Mouse (Mus musculus) Muller cell, postnatal 12 days (primary cell): ENCODE measurements around the gene Cd274.
"Not testable (repeated sequence)": the region's sequence is repeated elsewhere in the genome, so short reads cannot be mapped to it uniquely, and the experiment has no call there.

ENCODE experiments used
- DNase-seq: peaks from one replicate; pipeline ENCODE4 v3.0.0-alpha.2; 2015; ENCODE audit errors: inconsistent ontology term

Gene Cd274

GRCm38 (mm10) chr19:29393333-29393732 is 26.1 kb downstream of the Cd274 start:
- no peak for DNase-seq

GRCm38 (mm10) chr19:29394721-29395120 is 27.5 kb downstream of the Cd274 start:
- DNase-seq, result no peak

DNA sequence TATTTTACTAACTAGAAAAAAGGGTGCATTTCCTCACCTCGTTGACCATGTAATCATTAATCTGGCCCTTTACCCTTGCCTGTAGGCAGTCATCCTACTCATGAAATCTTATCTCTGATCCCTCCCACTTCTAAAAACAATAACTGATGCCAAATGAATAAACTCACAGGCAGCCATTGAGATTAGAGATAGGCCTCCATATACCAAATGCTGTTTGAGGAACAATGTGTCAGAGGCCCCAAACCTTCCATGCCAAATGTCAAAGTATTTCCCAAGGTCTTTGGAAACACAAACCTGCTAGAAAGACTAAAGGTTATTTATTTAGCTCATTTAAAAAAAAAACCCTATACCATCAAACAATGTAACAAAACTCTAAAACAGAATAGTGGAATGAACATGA is 29.1 kb downstream of the Cd274 start:
- no peak for DNase-seq

GRCm38 (mm10) chr19:29399786-29400185 is 32.5 kb downstream of the Cd274 start:
- no peak for DNase-seq

DNA sequence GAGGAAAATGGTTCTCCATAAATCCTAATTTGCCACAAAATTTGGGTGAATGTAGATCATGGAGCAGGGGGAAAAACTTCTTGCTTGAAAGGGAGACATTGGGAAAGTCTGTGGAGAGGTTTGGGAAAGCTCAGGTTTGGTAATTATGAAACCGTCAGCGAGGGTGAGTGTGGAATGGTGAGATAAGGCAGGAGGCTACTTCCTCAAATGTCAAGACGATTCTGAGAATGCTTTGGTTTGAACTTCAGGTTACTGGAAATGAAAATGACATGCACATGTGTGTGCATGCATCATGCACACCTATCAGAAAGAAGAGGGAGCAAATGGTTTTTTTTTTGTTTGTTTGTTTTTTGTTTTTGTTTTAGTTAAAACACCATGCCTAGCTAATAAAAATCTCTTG is 33.2 kb downstream of the Cd274 start:
- no peak for DNase-seq

DNA sequence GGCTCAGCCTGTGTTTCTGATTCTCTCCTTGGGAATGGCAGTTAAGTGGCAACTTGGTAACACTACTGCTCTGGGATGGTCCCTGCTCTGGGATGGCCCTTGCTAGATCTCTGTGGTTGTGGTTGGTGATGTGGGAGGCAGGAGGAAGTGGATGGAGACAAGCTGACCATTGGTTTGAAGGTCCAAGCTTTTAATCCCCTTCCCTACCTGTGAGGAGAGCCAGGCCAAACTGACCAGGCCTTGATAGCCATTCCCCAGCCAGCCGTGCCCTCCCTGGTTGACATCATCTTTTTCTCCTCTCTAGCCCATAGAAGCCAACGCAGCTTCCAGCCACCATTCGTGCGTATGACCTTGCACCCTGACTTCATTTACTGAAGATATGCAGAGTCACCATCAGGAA is 35.4 kb downstream of the Cd274 start:
- no peak for DNase-seq

DNA sequence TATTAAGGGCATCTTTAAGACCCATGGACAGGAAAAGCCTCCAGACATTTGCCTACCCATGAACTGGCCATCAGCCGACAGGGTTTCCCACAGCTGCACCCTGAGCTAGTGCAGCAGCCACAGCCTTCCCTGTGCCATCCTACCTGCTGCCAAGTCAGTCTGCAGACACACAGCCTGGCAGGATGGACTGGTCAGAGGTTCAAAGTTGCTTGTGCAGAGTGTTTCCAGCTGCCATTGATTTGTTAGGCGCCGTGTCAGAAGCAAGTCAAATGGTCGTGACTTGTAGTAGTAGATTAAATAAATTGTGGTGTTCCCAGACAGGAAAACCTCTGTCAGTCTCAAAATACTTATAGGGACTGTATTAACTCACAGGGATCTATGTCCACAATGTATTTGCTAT is 36.0 kb downstream of the Cd274 start:
- DNase-seq, result no peak

- no peak for DNase-seq
These were observed 38.1 kb downstream of the Cd274 start for GRCm38 (mm10) chr19:29405388-29405787.

DNA sequence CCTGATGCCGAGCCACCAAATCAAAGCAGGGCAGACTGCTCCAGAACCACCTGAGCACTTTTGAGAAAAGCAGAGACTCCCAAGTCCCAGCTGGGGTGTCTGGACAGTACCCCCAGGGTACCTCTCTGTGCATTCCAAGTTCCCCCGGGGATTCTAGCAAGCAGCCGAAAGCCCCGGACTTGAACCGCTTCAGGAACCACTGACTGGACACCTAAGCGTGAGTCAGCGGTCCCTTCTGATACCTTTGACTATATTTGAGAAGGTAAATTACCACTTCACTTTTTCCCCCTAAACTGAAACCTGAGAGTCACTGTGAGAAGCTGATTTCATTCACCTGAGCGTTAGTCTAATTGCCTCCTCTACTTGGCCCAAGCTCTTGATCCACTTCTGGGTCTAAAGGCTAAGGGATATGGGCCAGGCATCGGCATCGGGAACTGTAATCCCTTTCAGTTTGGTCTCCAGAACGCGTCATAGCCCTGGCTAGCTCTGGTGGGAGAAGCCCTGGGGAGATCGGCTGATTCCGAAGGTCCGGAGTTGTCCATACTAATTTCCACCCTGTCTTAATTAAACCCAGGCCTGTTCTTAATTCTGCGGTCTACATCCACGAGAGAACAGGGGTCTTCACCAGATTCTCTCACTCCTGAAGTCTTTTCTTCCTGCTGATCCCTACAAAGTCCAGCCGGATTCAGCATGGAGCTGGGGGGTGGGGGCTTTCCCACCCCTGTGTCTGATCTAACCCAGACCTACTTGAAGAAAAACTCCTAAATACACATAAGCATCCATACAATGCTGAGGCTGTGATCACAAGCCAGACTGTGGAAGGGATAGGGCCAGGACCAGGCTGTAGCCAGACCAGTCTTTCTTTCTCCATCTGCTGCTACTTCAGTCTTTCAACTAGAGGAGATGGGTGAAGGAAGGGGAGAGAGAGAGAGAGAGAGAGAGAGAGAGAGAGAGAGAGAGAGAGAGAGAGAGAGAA is 39.1 kb downstream of the Cd274 start:
- no peak for DNase-seq

DNA sequence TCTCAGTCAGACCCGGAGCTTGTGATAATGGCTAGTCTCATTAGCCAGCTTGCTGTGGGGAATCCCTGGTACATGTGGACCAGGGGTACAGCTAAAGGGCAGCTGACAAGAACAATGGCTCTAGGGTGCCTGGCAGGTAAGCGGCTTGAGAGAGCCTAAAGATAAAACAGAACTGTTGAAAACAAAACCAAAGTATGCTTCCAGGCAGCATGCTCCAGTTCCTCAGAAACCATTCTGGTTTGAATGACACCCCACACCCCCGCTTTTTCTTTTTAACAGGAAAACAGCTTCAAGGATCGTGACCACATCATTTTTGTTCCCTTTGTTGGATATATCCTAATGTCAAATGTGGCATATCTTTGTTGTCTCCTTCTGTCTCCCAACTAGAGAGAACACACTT is 43.4 kb downstream of the Cd274 start, which contains the start of gene Pdcd1lg2:
Gene Pdcd1lg2, plus strand, starts transcription at position 301 of the 400 bp plus-strand sequence.
- DNase-seq, result no peak

GRCm38 (mm10) chr19:29412476-29413420 is 45.5 kb downstream of the Cd274 start:
- DNase-seq, result peak; percentile 12

DNA sequence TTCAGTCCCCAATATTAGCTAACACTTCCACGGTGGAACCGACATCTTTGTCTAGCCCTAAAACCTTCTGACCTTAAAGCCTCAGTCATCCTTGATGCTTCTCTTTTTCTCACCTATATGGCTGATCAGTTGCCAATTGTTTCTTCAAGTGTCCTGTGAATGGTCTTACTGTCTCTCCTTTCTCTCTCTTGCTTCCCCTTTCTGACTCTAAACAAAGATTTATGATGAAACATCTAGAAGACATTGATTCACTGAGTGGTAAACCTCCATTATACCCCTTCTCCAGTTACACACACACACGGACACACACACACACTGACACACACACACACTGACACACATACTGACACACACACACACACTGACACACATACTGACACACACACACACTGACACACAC is 47.3 kb downstream of the Cd274 start:
- DNase-seq, result no peak

GRCm38 (mm10) chr19:29414917-29415316 is 47.7 kb downstream of the Cd274 start:
- DNase-seq, result not testable (repeated sequence)

GRCm38 (mm10) chr19:29416393-29416902 is 49.2 kb downstream of the Cd274 start:
- DNase-seq, result no peak

GRCm38 (mm10) chr19:29417188-29417587 is 49.9 kb downstream of the Cd274 start:
- DNase-seq, result no peak

DNA sequence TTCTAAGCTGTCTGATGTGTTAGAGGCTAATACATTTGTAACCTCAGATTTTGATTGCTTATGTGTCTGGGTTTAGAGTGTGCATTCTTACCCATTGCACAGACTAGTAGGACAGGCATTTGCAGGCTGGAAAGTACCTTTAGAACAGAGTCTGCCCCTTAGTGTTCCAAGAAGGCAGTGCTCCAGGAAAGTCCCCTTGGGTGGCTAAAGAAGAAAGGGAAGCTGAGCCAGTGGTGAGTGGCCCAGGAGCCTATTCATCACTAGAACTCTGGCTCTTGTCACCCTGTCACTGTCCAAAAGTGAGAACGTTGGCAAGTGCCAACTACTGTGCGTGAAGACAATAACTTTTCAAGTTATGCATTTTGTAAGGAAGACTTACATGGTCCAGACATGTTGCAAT is 50.6 kb downstream of the Cd274 start:
- DNase-seq, result no peak

GRCm38 (mm10) chr19:29418661-29419115 is 51.4 kb downstream of the Cd274 start:
- no peak for DNase-seq

GRCm38 (mm10) chr19:29419506-29419905 is 52.3 kb downstream of the Cd274 start:
- DNase-seq, result no peak

- DNase-seq, result no peak
These were observed 52.7 kb downstream of the Cd274 start for GRCm38 (mm10) chr19:29419946-29420345.

DNA sequence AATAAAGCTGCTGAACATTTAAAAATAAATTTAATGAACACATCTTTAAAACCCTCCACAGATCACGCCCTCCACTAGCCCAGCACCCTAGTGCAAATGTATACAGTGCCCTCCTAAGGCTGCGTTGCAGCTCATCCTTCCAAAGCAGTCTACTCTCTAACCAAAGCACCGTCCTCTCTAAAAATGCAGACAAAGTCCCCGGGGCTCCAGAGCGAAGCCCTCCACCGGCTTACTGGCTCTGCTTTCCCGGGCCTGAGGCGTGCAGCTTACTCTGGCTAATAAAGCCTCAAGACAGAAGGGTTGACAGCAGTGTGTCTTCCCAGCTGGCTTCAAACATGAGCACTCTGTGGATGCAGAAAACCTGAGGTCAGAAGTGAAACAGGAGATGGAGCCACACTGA is 53.1 kb downstream of the Cd274 start:
- no peak for DNase-seq

- DNase-seq, result no peak
These were observed 54.9 kb downstream of the Cd274 start for GRCm38 (mm10) chr19:29422013-29422645.
